Mouse (Mus musculus) ES-E14 (cell line): ENCODE results near the gene Fry.

Source experiments
- HCFC1 ChIP-seq: IDR thresholded peaks from 2 replicates; pipeline ENCODE4 v1.6.1; 2012; ENCODE audit warnings: low read length, inconsistent platforms, borderline replicate concordance; ENCODE audit not compliant: insufficient read depth
- ZC3H11A ChIP-seq: IDR thresholded peaks from 2 replicates; pipeline ENCODE4 v1.6.1; 2012; ENCODE audit warnings: low read depth, mild to moderate bottlenecking, inconsistent platforms, low read length, borderline replicate concordance
- ZNF384 ChIP-seq: IDR thresholded peaks from 2 replicates; pipeline ENCODE4 v1.6.1; 2012; ENCODE audit warnings: low read depth, low read length, inconsistent platforms

GRCm38 (mm10) chr5:150468431-150468830, 350.0 kb downstream of the Fry start:
- TF ChIP-seq HCFC1 (no peak), ZNF384 (no peak), ZC3H11A (no peak)
